Mouse (Mus musculus) sigmoid colon, adult 10 weeks (tissue): ENCODE measurements around the gene Cpn2. TPM values are rescaled to one million over a fixed set of nuclear protein-coding genes. Genes with fewer than 3 reads are reported as not detected.

ENCODE experiments used
- polyA plus RNA-seq: library from polyadenylated mRNA; stranded (reverse); fragments of 350-450 nt; fragmentation: Illumina TruSeq; extraction: RNeasy Lipid Tissue Mini Kit (QIAGEN cat#74804); gene quantifications from one replicate; pipeline ENCODE4 v1.2.3, GENCODE M21; 2014; ENCODE audit warnings: low read depth, low replicate concordance

Cpn2 gene
- 0.41 TPM for polyA plus RNA-seq

GRCm38 (mm10) chr16:30267359-30267758 lies at the start of gene Cpn2:
TSS of gene Cpn2 (minus strand) at chr16:30267499.

DNA sequence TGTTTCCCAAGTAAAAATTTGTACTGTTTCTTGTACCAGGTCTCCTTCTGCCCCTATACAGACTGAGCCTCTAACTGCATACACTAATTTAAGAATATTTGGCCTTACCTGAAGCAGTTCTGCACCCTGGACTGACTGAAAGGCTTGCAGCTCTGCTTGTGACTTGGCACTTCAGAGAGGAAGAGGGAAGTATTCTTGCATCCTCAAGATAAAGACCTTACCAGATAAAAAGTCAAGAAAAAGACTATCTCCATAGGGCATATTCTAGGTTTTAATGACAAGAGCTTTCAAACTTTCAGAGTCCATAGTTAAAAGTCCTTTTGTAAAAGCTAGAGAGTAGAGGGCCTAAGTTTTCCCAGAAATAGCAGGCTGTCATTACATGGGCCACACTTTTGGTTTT lies 43.3 kb upstream of the Cpn2 start, which contains the start of gene Gp5:
Gp5 (minus strand) TSS at position 133 of the 400 bp plus-strand sequence.

DNA sequence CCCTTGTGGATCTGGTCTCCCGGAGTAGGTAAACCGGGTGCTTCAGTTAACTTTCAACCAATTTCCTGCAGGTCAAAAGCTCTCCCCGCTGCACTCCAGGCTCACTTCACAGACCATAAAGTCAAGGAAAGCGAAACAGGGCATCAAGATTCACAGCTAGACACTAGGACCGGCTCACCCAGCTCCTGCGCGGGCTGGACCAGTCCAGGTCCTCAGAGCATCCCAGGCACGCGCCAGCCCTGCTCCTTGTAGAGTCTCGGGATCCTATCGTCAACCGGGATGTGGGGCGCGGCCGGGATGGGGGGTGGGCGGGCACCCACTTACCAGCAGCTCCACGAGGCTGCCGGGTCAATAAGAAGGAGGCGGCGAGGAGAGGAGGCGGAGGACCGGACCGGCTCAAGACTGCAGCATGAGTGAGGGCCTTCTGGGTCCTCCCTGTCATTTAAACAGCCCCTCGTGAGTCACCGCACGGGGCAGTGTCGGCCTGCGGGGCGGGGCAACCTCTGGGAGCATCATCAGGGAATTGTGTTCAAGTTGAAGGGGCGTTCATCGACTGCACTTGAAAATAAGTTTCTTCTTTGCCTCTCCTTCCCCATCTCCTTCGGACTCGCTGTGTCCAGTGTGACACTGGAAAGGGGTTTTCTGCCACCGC lies 15.7 kb upstream of the Cpn2 start, which contains the start of gene Lrrc15:
Lrrc15 (minus strand) TSS at position 413 of the 652 bp plus-strand sequence.

Other genes with a start within 250 kb of the Cpn2 start
- gene Hes1, start 203.1 kb downstream of the Cpn2 start, polyA plus RNA-seq = 127 TPM
- gene Lrrc15, start 15.8 kb upstream of the Cpn2 start, polyA plus RNA-seq = 0.09 TPM
- gene Gp5, start 43.3 kb upstream of the Cpn2 start, polyA plus RNA-seq = not detected
- 281 TPM for gene Atp13a3, start 138.5 kb upstream of the Cpn2 start, polyA plus RNA-seq